Mouse (Mus musculus): ENCODE data around the gene Itgb3. TPM values are rescaled to one million over a fixed set of nuclear protein-coding genes. Genes with fewer than 3 reads are reported as not detected.
"Not testable (repeated sequence)": the region's sequence is repeated elsewhere in the genome, so short reads cannot be mapped to it uniquely, and the experiment has no call there.

Gene Itgb3
- 3.5 and 3.6 TPM in 2 replicates for polyA plus RNA-seq (2016; fragmentation: Nextera tagmentation; extraction: Ambion mirVana)

- H3K36me3 ChIP-seq, result no peaks in the 10 kb centered on the region
- peak; percentile 80 for DNase-seq (ENCODE audit: low spot score)
- peak within 1 kb of the TSS; percentile 79 for H3K27ac ChIP-seq
- WGBS, result 1% methylated on average over 51 of the region's 51 CpGs
- H3K27me3 ChIP-seq (ENCODE audit: insufficient read depth, poor library complexity, severe bottlenecking), result peaks cover 76% of the 10 kb centered on the region
- peak within 1 kb of the TSS; percentile 70 for H3K4me3 ChIP-seq
- peaks cover 14% of the 10 kb centered on the region for H3K4me1 ChIP-seq (replicated peaks)
- no peaks in the 10 kb centered on the region for H3K9me3 ChIP-seq
Observed at GRCm38 (mm10) chr11:104607491-104608245, at the start of gene Itgb3. TSS of gene Itgb3 (plus strand) at chr11:104608000.

- Histone ChIP-seq H3K27ac (no peak overlapping the region), H3K27me3 (ENCODE audit: insufficient read depth, poor library complexity, severe bottlenecking) (0 out of 2 replicates have a peak, but pooled peaks cover 5% of the 10 kb centered on the region), H3K36me3 (no peaks in the 10 kb centered on the region), H3K9me3 (no peaks in the 10 kb centered on the region), H3K4me1 (replicated peaks) (peaks cover 8% of the 10 kb centered on the region), H3K4me3 (no peak overlapping the region)
- DNase-seq (ENCODE audit: low spot score), result no peak
- 79% methylated on average over 4 of the region's 4 CpGs for WGBS
Observed at GRCm38 (mm10) chr11:104558065-104558464, 49.7 kb upstream of the Itgb3 start.

GRCm38 (mm10) chr11:104558651-104559403 is 49.0 kb upstream of the Itgb3 start:
- Histone ChIP-seq H3K27me3 (ENCODE audit: insufficient read depth, poor library complexity, severe bottlenecking) (no peaks in the 10 kb centered on the region), H3K9me3 (no peaks in the 10 kb centered on the region), H3K4me1 (replicated peaks) (peaks cover 8% of the 10 kb centered on the region), H3K4me3 (no peak overlapping the region), H3K27ac (no peak overlapping the region), H3K36me3 (no peaks in the 10 kb centered on the region)
- 58% methylated on average over 4 of the region's 4 CpGs for WGBS
- no peak for DNase-seq (ENCODE audit: low spot score)

- 58% methylated on average over 2 of the region's 2 CpGs for WGBS
- Histone ChIP-seq H3K36me3 (no peaks in the 10 kb centered on the region), H3K27ac (no peak overlapping the region), H3K9me3 (no peaks in the 10 kb centered on the region), H3K4me3 (no peak overlapping the region), H3K27me3 (ENCODE audit: insufficient read depth, poor library complexity, severe bottlenecking) (no peaks in the 10 kb centered on the region), H3K4me1 (replicated peaks) (peaks cover 8% of the 10 kb centered on the region)
- DNase-seq (ENCODE audit: low spot score), result no peak
Observed at GRCm38 (mm10) chr11:104560971-104561370, 46.8 kb upstream of the Itgb3 start.

- no peak for DNase-seq (ENCODE audit: low spot score)
- WGBS, result 72% methylated on average over 1 of the region's 1 CpGs
- H3K27ac ChIP-seq, result no peak overlapping the region
- no peaks in the 10 kb centered on the region for H3K27me3 ChIP-seq (ENCODE audit: insufficient read depth, poor library complexity, severe bottlenecking)
- H3K4me3 ChIP-seq, result no peak overlapping the region
- H3K9me3 ChIP-seq, result no peaks in the 10 kb centered on the region
- no peaks in the 10 kb centered on the region for H3K36me3 ChIP-seq
- H3K4me1 ChIP-seq (replicated peaks), result peaks cover 6% of the 10 kb centered on the region
Observed at GRCm38 (mm10) chr11:104563496-104563895, 44.3 kb upstream of the Itgb3 start.

- Histone ChIP-seq H3K9me3 (peaks cover 5% of the 10 kb centered on the region; the same call in 1 of the 2 replicates), H3K27ac (no peak overlapping the region), H3K27me3 (ENCODE audit: insufficient read depth, poor library complexity, severe bottlenecking) (no peaks in the 10 kb centered on the region), H3K4me3 (no peak overlapping the region), H3K36me3 (no peaks in the 10 kb centered on the region), H3K4me1 (replicated peaks) (no peaks in the 10 kb centered on the region)
- 88% methylated on average over 9 of the region's 9 CpGs for WGBS
- no peak for DNase-seq (ENCODE audit: low spot score)
Observed at GRCm38 (mm10) chr11:104565172-104565571, 42.6 kb upstream of the Itgb3 start.

GRCm38 (mm10) chr11:104566097-104566496 is 41.7 kb upstream of the Itgb3 start:
- 91% methylated on average over 6 of the region's 6 CpGs for WGBS
- no peak overlapping the region for H3K4me3 ChIP-seq
- no peak for DNase-seq (ENCODE audit: low spot score)
- no peaks in the 10 kb centered on the region for H3K36me3 ChIP-seq
- H3K4me1 ChIP-seq (replicated peaks), result no peaks in the 10 kb centered on the region; the same call in 1 of the 2 replicates
- H3K27ac ChIP-seq, result no peak overlapping the region
- H3K27me3 ChIP-seq (ENCODE audit: insufficient read depth, poor library complexity, severe bottlenecking), result peaks cover 3% of the 10 kb centered on the region; the same call in 1 of the 2 replicates
- H3K9me3 ChIP-seq, result peaks cover 5% of the 10 kb centered on the region; the same call in 1 of the 2 replicates

- Histone ChIP-seq H3K36me3 (no peaks in the 10 kb centered on the region), H3K4me1 (replicated peaks) (peaks cover 5% of the 10 kb centered on the region), H3K4me3 (no peak overlapping the region), H3K27me3 (ENCODE audit: insufficient read depth, poor library complexity, severe bottlenecking) (peaks cover 10% of the 10 kb centered on the region), H3K27ac (no peak overlapping the region), H3K9me3 (peaks cover 5% of the 10 kb centered on the region; the same call in 1 of the 2 replicates)
- WGBS, result 84% methylated on average over 2 of the region's 2 CpGs
- no peak for DNase-seq (ENCODE audit: low spot score)
Observed at GRCm38 (mm10) chr11:104566796-104567195, 41.0 kb upstream of the Itgb3 start.

- 85% methylated on average over 9 of the region's 9 CpGs for WGBS
- no peaks in the 10 kb centered on the region for H3K36me3 ChIP-seq
- H3K4me3 ChIP-seq, result no peak overlapping the region
Observed at GRCm38 (mm10) chr11:104567736-104568135, 40.1 kb upstream of the Itgb3 start.

GRCm38 (mm10) chr11:104568326-104568725 is 39.5 kb upstream of the Itgb3 start:
- Histone ChIP-seq H3K4me3 (no peak overlapping the region), H3K27ac (no peak overlapping the region), H3K36me3 (no peaks in the 10 kb centered on the region), H3K27me3 (ENCODE audit: insufficient read depth, poor library complexity, severe bottlenecking) (peaks cover 25% of the 10 kb centered on the region), H3K4me1 (replicated peaks) (peaks cover 5% of the 10 kb centered on the region), H3K9me3 (peaks cover 5% of the 10 kb centered on the region; the same call in 1 of the 2 replicates)
- 95% methylated on average over 4 of the region's 4 CpGs for WGBS
- no peak for DNase-seq (ENCODE audit: low spot score)

More at GRCm38 (mm10) chr11:104567736-104568135, 40.1 kb upstream of the Itgb3 start:
- Histone ChIP-seq H3K27ac (no peak overlapping the region), H3K27me3 (ENCODE audit: insufficient read depth, poor library complexity, severe bottlenecking) (peaks cover 19% of the 10 kb centered on the region), H3K9me3 (peaks cover 5% of the 10 kb centered on the region; the same call in 1 of the 2 replicates), H3K4me1 (replicated peaks) (peaks cover 5% of the 10 kb centered on the region)
- no peak for DNase-seq (ENCODE audit: low spot score)

- H3K9me3 ChIP-seq, result not testable (repeated sequence)
Observed at GRCm38 (mm10) chr11:104570515-104570914, 37.3 kb upstream of the Itgb3 start.

GRCm38 (mm10) chr11:104571373-104571772 is 36.4 kb upstream of the Itgb3 start:
- Histone ChIP-seq H3K4me3 (peak overlapping the region; percentile 50), H3K27me3 (ENCODE audit: insufficient read depth, poor library complexity, severe bottlenecking) (peaks cover 27% of the 10 kb centered on the region)
- not testable (repeated sequence) for H3K36me3 ChIP-seq; H3K9me3 ChIP-seq; H3K27ac ChIP-seq; H3K4me1 ChIP-seq (replicated peaks)
- 1% methylated on average over 28 of the region's 28 CpGs for WGBS
- peak; percentile 36 for DNase-seq (ENCODE audit: low spot score)

More at GRCm38 (mm10) chr11:104570515-104570914, 37.3 kb upstream of the Itgb3 start:
- not testable (repeated sequence) for DNase-seq (ENCODE audit: low spot score); H3K4me1 ChIP-seq (replicated peaks); H3K4me3 ChIP-seq; H3K36me3 ChIP-seq; H3K27ac ChIP-seq
- WGBS, result 85% methylated on average over 8 of the region's 8 CpGs
- peaks cover 27% of the 10 kb centered on the region for H3K27me3 ChIP-seq (ENCODE audit: insufficient read depth, poor library complexity, severe bottlenecking)

- no peak for DNase-seq (ENCODE audit: low spot score)
- peaks cover 8% of the 10 kb centered on the region for H3K4me1 ChIP-seq (replicated peaks)
- no peak overlapping the region for H3K4me3 ChIP-seq
- 58% methylated on average over 7 of the region's 7 CpGs for WGBS
- no peaks in the 10 kb centered on the region for H3K36me3 ChIP-seq
- H3K27ac ChIP-seq, result no peak overlapping the region
- H3K27me3 ChIP-seq (ENCODE audit: insufficient read depth, poor library complexity, severe bottlenecking), result peaks cover 31% of the 10 kb centered on the region
- H3K9me3 ChIP-seq, result peaks cover 5% of the 10 kb centered on the region; the same call in 1 of the 2 replicates
Observed at GRCm38 (mm10) chr11:104572091-104572490, 35.7 kb upstream of the Itgb3 start.
